Mouse (Mus musculus): Measurements from ENCODE around the gene Lhfpl3. TPM values are rescaled to one million over a fixed set of nuclear protein-coding genes. Genes with fewer than 3 reads are reported as not detected.

The Lhfpl3 gene
- total RNA-seq, 2 experiments from 2014 or later = not detected

DNA sequence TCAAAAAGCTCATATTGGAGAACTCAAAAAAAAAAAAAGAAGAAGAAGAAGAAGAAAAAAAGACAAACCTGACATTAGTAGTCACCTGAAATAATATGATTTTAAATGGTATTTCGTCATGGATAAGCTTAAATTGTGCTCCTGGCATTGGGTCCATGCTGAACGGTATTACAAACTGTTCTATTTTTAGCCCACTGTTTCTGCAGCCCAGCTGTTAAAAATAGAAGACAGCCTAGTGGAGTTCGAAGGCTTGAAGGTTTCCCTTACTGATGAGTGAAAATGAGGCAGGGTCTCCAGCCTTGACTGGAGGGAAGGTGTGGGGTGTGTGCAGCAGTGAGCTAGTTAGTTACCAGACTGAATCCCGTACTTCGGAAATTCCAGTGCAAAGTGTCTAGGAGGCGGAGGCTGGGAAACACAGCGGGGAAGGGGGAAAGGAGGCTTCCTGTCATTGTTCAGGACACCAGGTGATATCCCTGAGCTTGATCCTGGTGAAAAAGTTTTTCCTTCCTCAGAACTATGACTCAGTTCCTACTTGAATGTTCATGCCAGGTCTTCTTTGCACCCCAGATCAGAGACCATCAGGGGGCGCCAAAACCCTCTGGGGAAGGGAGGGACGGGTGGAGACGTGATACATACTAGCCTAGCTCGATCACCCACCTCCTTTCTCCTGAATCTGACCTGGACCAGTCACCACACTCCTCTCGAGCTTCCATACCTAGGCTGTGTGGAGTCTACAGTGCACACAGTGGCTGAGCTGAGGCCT lies 505.8 kb downstream of the Lhfpl3 start:
- intact Hi-C loops (cut with DNase I) = loop anchor here (1.0 to 10.0 kb wide), 4 partner anchors 34 to 243 kb away; no protein-coding TSS in a partner anchor
- DNase-seq = peak; percentile 84 to 89

DNA sequence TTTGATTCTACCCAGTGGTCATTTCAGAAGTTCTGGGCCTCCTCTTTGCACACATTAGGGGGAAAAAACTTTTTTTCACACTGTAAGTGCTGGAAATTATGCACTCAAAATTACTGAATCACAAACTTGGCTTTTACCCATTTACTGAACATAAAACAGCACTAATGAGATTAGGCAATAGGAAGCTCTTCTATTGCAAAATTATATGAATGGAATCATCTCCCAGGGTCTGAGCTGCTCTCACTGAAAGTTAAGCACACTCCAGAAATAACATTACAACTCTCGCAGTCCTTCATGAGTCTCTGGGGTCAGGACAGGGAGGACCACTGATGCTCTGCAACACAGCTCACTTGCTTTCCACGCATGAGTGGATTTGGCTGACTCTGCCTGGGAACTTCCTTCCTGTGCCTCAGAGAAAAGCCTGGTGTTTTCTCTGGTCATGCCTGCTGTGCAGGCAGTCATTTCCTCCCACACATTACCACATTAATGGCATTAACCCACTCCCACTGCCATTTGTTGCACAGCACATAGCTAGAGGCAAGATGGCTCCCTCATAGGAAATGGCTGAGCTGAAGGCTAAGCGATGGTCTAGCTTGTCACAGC lies 510.1 kb downstream of the Lhfpl3 start:
- DNase-seq = no peak
- intact Hi-C loops (cut with DNase I) = loop anchor here (10.0 kb wide), 1 partner anchor 239 kb away; no protein-coding TSS in a partner anchor

GRCm38 (mm10) chr5:23273309-23273708 lies 527.5 kb downstream of the Lhfpl3 start:
- no peak for DNase-seq
- intact Hi-C loops (cut with DNase I) = no loop called here

DNA sequence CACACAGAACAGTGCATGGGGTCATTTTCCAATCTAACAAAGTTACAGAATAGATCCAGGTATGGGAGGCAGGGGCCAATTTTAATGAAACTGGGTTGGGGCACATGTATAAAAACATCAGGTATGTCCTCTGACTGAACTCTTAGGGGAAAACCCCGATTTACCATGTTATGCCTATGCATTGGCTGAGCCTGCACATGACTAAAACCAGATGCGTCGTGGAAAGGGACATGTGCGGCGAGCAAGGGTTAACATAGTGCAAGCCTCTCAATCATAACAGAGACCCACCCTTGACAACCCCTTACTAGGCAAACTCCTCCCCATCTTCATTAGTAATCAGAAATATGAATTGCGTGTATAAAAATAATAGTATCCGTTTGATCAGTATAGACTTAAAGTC lies 533.5 kb downstream of the Lhfpl3 start:
- DNase-seq = no peak

GRCm38 (mm10) chr5:23284884-23285283 lies 539.0 kb downstream of the Lhfpl3 start:
- no peak for DNase-seq
- intact Hi-C loops (cut with DNase I) = loop anchor here (1.0 to 5.0 kb wide), 2 partner anchors 33 to 643 kb away; no protein-coding TSS in a partner anchor

More for the DNA sequence above, 533.5 kb downstream of the Lhfpl3 start:
- intact Hi-C loops (cut with DNase I) = no loop called here

DNA sequence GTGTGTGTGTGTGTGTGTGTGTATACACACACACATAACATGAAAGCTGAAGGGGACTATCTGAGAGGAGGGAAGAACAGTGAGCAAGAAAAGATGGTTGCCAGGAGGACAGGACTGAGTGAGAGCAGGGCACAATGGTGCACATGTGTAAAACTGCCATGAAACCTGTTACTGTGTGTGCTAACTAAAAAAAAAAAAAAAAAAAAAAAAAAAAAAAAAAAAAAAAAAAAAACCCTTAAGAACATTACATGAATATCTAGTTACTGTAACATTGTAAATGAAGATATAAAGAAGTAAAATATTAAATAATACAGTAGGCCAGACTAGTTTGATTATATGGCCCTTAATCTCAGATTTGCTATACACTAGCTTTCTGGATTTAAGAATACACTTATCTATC lies 543.3 kb downstream of the Lhfpl3 start:
- intact Hi-C loops (cut with DNase I) = no loop called here

More for the DNA sequence above, 543.3 kb downstream of the Lhfpl3 start:
- no peak for DNase-seq

Small RNA genes within 50 kb of the gene (microRNA-seq; reads per million reads assigned to microRNA genes)
- gene Gm28022 (ENCODE audit: borderline number of aligned reads in 2 of 2) (0 reads per million in 2 experiments), gene Gm44363 (ENCODE audit: borderline number of aligned reads in 2 of 2) (0 reads per million in 2 experiments)

Other genes with a start within 250 kb of the Lhfpl3 start
- gene Orc5, start 195.6 kb upstream of the Lhfpl3 start, total RNA-seq (2021) = 1 to 10 TPM; 7.5 to 8.6 TPM